Mouse (Mus musculus) brain, embryonic 14.5 days (tissue): ENCODE data around the gene Epha6.

Experiments
- CTCF ChIP-seq: fragments of 200-500 bp; IDR thresholded peaks from 2 replicates; pipeline ENCODE4 v1.5.1; 2012; ENCODE audit warnings: inconsistent platforms, mild to moderate bottlenecking, moderate library complexity, borderline replicate concordance; ENCODE audit not compliant: insufficient read depth, insufficient read length; ENCODE audit errors: extremely low read depth
- POLR2A ChIP-seq: fragments of 200-500 bp; IDR thresholded peaks from 2 replicates; pipeline ENCODE4 v1.6.1; 2012; ENCODE audit warnings: mild to moderate bottlenecking, inconsistent platforms, borderline replicate concordance; ENCODE audit not compliant: poor library complexity, insufficient read depth, insufficient read length, severe bottlenecking; ENCODE audit errors: extremely low read depth

- TF ChIP-seq CTCF (no peak), POLR2A (no peak)
Observed at GRCm38 (mm10) chr16:59685135-59685534, 920.2 kb downstream of the Epha6 start.
